Mouse (Mus musculus) neural tube, embryonic 15.5 days (tissue): ENCODE measurements at regions not wholly inside any gene's neighbourhood (a gene's known extent, or its start where the extent isn't known, plus 50 kb on each side); places are given as distances from the start of the nearest gene placed in this dataset.

Source experiments
- ATAC-seq: fragments of 200-750 bp; cut with Nextera tagmentation; 2 replicates; pipeline ENCODE4 v1.8.0; 2017; ENCODE audit warnings: mild to moderate bottlenecking, moderate TSS enrichment, moderate library complexity; ENCODE audit not compliant: low FRiP score
- H3K27ac ChIP-seq: fragments of 300-500 bp; sonication (generic); replicated peaks from 2 replicates; pipeline ENCODE4 v1.5.1; 2015; ENCODE audit warnings: mild to moderate bottlenecking, inconsistent platforms
- H3K27me3 ChIP-seq: fragments of 300-500 bp; sonication (generic); replicated peaks from 2 replicates; pipeline ENCODE4 v1.6.1; 2015; ENCODE audit warnings: inconsistent platforms
- H3K36me3 ChIP-seq: fragments of 300-500 bp; sonication (generic); 2 replicates; pipeline ENCODE4 v1.6.1; 2015; ENCODE audit warnings: inconsistent platforms
- H3K4me1 ChIP-seq: fragments of 300-500 bp; sonication (generic); 2 replicates; pipeline ENCODE4 v1.6.1; 2015; ENCODE audit warnings: inconsistent platforms
- H3K4me2 ChIP-seq: fragments of 300-500 bp; sonication (generic); 2 replicates; pipeline ENCODE4 v1.6.1; 2015; ENCODE audit warnings: inconsistent platforms, mild to moderate bottlenecking, moderate library complexity
- H3K4me3 ChIP-seq: fragments of 300-500 bp; sonication (generic); replicated peaks from 2 replicates; pipeline ENCODE4 v1.5.1; 2015; ENCODE audit warnings: mild to moderate bottlenecking, inconsistent platforms
- H3K9ac ChIP-seq: fragments of 300-500 bp; sonication (generic); replicated peaks from 2 replicates; pipeline ENCODE4 v1.6.1; 2015; ENCODE audit warnings: mild to moderate bottlenecking, inconsistent platforms
- H3K9me3 ChIP-seq: fragments of 300-500 bp; sonication (generic); replicated peaks from 2 replicates; pipeline ENCODE4 v1.6.1; 2016; ENCODE audit warnings: inconsistent platforms
- WGBS: fragments of 180-500 bp; shearing (Covaris S2); methylation state at CpG from one replicate; pipeline ENCODE4 v1.1.7; 2015; ENCODE audit warnings: mixed read lengths; 5-methylcytosine and 5-hydroxymethylcytosine counted together

DNA sequence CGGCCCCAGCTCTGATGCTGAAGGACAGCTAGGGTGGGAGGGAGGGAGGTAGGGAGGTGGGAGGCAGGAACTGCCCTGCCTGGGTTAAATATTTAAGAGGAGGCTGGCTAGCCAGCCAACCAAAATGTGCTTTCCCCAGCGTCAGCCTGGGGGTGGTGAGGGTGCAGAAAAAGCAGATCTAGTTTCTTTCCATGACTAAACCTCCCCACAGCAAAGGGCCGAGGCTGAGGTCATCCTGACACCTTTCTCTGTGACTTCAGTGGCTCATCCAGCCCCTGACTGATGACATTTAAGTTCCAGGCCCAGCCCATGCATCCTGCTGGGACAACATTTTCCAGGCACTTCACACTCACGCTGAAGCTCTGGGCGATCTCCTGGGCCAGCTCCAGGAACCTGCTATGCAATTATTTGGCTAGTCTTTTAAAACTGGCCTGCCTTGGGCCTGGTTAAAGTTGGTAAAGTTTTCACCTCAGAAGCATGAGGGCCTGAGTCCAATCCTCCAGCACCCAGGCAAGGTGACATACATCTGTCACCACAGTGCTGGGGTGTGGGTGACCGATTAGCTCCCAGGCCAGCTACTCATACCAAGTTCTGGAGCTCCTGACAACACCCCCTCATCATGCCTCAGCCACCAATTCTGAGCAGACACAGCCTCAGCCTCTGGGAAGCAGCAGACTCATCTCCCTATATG lies 243.8 kb upstream of the Sulf2 start:
- Histone ChIP-seq H3K9ac (no peak overlapping the region), H3K36me3 (no peaks in the 10 kb centered on the region), H3K4me2 (no peak overlapping the region), H3K9me3 (no peaks in the 10 kb centered on the region), H3K4me3 (no peak overlapping the region), H3K27me3 (peaks cover 6% of the 10 kb centered on the region; the same call in 1 of the 2 replicates), H3K27ac (no peak overlapping the region), H3K4me1 (peaks cover 34% of the 10 kb centered on the region)
- no peak for ATAC-seq
- 31% methylated on average over 6 of the region's 6 CpGs for WGBS

DNA sequence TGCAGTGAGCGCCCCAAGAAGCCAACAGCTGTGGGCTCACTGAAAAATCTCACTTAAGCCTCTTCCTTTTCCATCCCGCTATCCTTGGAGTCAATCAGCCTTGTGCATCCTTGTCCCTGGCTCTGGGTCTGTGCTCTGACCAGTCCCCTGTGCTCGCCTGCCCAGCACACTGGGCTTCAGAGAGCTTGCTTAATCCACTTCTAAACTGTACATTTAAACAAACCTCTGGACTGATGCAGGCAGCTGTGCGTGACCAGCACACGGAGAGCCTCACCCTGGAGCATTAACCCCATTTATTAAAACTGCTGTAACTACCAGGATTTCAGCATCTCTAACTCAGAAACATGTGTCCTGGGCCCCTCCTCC lies 243.3 kb upstream of the Sulf2 start:
- peaks cover 36% of the 10 kb centered on the region for H3K4me1 ChIP-seq
- no peaks in the 10 kb centered on the region for H3K9me3 ChIP-seq
- 76% methylated on average over 5 of the region's 5 CpGs for WGBS
- peaks cover 6% of the 10 kb centered on the region; the same call in 1 of the 2 replicates for H3K27me3 ChIP-seq
- no peaks in the 10 kb centered on the region for H3K36me3 ChIP-seq
- no peak overlapping the region for H3K27ac ChIP-seq
- H3K4me2 ChIP-seq = no peak overlapping the region
- ATAC-seq = no peak
- no peak overlapping the region for H3K4me3 ChIP-seq
- H3K9ac ChIP-seq = no peak overlapping the region

- peaks cover 31% of the 10 kb centered on the region for H3K4me1 ChIP-seq
- no peaks in the 10 kb centered on the region for H3K9me3 ChIP-seq
- H3K27me3 ChIP-seq = peaks cover 6% of the 10 kb centered on the region; the same call in 1 of the 2 replicates
- no peak overlapping the region for H3K4me3 ChIP-seq
- H3K9ac ChIP-seq = no peak overlapping the region
- no peak for ATAC-seq
- WGBS = 76% methylated on average over 10 of the region's 10 CpGs
- H3K27ac ChIP-seq = no peak overlapping the region
- H3K36me3 ChIP-seq = no peaks in the 10 kb centered on the region
- H3K4me2 ChIP-seq = no peak overlapping the region
Measured at GRCm38 (mm10) chr2:166398156-166398555, 242.7 kb upstream of the Sulf2 start.

- Histone ChIP-seq H3K4me1 (peaks cover 30% of the 10 kb centered on the region), H3K9me3 (no peaks in the 10 kb centered on the region), H3K27me3 (0 out of 2 replicates have a peak, but pooled peaks cover 6% of the 10 kb centered on the region), H3K9ac (peak overlapping the region; percentile 20; the same call in 1 of the 2 replicates), H3K4me3 (no peak overlapping the region), H3K36me3 (no peaks in the 10 kb centered on the region), H3K27ac (peak overlapping the region; percentile 60; the same call in 1 of the 2 replicates), H3K4me2 (peak overlapping the region; percentile 26; the same call in 1 of the 2 replicates)
- 12% methylated on average over 13 of the region's 13 CpGs for WGBS
- peak; percentile 53 for ATAC-seq
Measured at GRCm38 (mm10) chr2:166394666-166395065, 239.2 kb upstream of the Sulf2 start.

- Histone ChIP-seq H3K4me2 (no peak overlapping the region), H3K4me1 (peaks cover 28% of the 10 kb centered on the region), H3K9ac (no peak overlapping the region), H3K27ac (no peak overlapping the region), H3K36me3 (no peaks in the 10 kb centered on the region), H3K27me3 (no peaks in the 10 kb centered on the region), H3K9me3 (no peaks in the 10 kb centered on the region), H3K4me3 (no peak overlapping the region)
- ATAC-seq = no peak
- 36% methylated on average over 5 of the region's 5 CpGs for WGBS
Measured at GRCm38 (mm10) chr2:166391176-166391575, 235.7 kb upstream of the Sulf2 start.

- Histone ChIP-seq H3K27ac (no peak overlapping the region), H3K36me3 (no peaks in the 10 kb centered on the region), H3K4me2 (no peak overlapping the region), H3K4me3 (no peak overlapping the region), H3K9ac (no peak overlapping the region), H3K27me3 (no peaks in the 10 kb centered on the region), H3K9me3 (no peaks in the 10 kb centered on the region), H3K4me1 (peaks cover 40% of the 10 kb centered on the region)
- ATAC-seq = no peak
- WGBS = 28% methylated on average over 6 of the region's 6 CpGs
Measured at GRCm38 (mm10) chr2:166388050-166388449, 232.6 kb upstream of the Sulf2 start.

GRCm38 (mm10) chr2:166386817-166387216 lies 231.4 kb upstream of the Sulf2 start:
- H3K27ac ChIP-seq = no peak overlapping the region
- peaks cover 40% of the 10 kb centered on the region for H3K4me1 ChIP-seq
- H3K4me3 ChIP-seq = no peak overlapping the region
- no peak overlapping the region for H3K9ac ChIP-seq
- 65% methylated on average over 5 of the region's 5 CpGs for WGBS
- H3K36me3 ChIP-seq = no peaks in the 10 kb centered on the region
- H3K9me3 ChIP-seq = no peaks in the 10 kb centered on the region
- ATAC-seq = no peak
- no peak overlapping the region for H3K4me2 ChIP-seq
- no peaks in the 10 kb centered on the region for H3K27me3 ChIP-seq

GRCm38 (mm10) chr2:166384583-166384982 lies 229.1 kb upstream of the Sulf2 start:
- no peak overlapping the region for H3K4me3 ChIP-seq
- WGBS = 15% methylated on average over 6 of the region's 6 CpGs
- H3K4me1 ChIP-seq = peaks cover 35% of the 10 kb centered on the region
- peak; percentile 71; the same call in 1 of the 2 replicates for ATAC-seq
- H3K36me3 ChIP-seq = no peaks in the 10 kb centered on the region
- peak overlapping the region; percentile 64 for H3K27ac ChIP-seq
- H3K9me3 ChIP-seq = no peaks in the 10 kb centered on the region
- no peak overlapping the region for H3K4me2 ChIP-seq
- peaks cover 5% of the 10 kb centered on the region; the same call in 1 of the 2 replicates for H3K27me3 ChIP-seq
- H3K9ac ChIP-seq = no peak overlapping the region

DNA sequence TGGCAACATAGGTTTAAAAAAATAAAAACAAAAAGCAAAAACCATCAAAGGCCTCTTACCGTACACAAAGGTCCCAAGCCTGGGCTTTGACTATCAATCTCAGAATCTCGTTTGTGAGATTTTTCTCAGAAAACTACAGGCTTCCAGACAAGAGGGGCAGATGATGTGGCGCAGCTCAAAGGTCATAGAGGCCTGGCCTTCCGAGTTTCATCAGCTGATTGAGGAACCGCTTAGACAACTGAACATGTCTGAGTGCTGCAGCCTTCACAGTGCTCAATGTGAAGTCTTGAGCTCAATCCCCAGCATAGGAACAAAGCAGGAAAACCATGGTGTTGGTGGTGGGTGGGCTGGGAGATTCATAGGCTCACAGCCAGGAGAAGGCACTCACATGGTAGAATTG lies 227.9 kb upstream of the Sulf2 start:
- no peak overlapping the region for H3K4me2 ChIP-seq

DNA sequence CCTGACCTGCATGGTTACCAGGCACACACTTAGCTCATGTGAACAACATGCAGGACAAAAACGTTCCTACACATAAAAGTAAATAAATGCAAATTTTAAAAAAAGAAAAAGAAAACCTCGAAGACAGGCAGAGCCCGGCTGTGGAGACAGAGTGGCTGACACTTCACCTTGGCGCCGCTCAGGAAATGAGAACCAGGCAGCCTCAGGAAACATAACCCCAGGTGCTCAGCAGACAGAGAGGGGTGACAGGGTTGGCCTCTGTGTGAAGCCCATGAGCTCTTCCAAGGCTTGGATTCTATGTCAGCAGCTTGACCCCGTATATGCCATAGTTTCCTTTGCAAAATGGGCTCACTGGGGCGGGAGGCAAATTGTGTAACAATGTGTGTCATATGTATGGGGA lies 226.7 kb upstream of the Sulf2 start:
- no peak for ATAC-seq
- Histone ChIP-seq H3K4me3 (no peak overlapping the region), H3K9ac (no peak overlapping the region), H3K36me3 (no peaks in the 10 kb centered on the region), H3K4me2 (no peak overlapping the region), H3K27me3 (peaks cover 5% of the 10 kb centered on the region; the same call in 1 of the 2 replicates), H3K27ac (no peak overlapping the region), H3K9me3 (no peaks in the 10 kb centered on the region), H3K4me1 (peaks cover 42% of the 10 kb centered on the region)
- WGBS = 82% methylated on average over 7 of the region's 7 CpGs

More for the DNA sequence above, 227.9 kb upstream of the Sulf2 start:
- H3K4me1 ChIP-seq = peaks cover 36% of the 10 kb centered on the region
- WGBS = 87% methylated on average over 5 of the region's 5 CpGs
- no peaks in the 10 kb centered on the region for H3K9me3 ChIP-seq
- H3K27me3 ChIP-seq = peaks cover 5% of the 10 kb centered on the region; the same call in 1 of the 2 replicates
- H3K4me3 ChIP-seq = no peak overlapping the region
- no peak overlapping the region for H3K9ac ChIP-seq
- H3K36me3 ChIP-seq = no peaks in the 10 kb centered on the region
- H3K27ac ChIP-seq = peak overlapping the region; percentile 64; the same call in 1 of the 2 replicates
- ATAC-seq = no peak

GRCm38 (mm10) chr2:166380854-166381253 lies 225.4 kb upstream of the Sulf2 start:
- Histone ChIP-seq H3K27me3 (peaks cover 5% of the 10 kb centered on the region; the same call in 1 of the 2 replicates), H3K9ac (no peak overlapping the region), H3K4me3 (no peak overlapping the region), H3K4me1 (peaks cover 45% of the 10 kb centered on the region), H3K36me3 (no peaks in the 10 kb centered on the region), H3K4me2 (no peak overlapping the region), H3K27ac (no peak overlapping the region), H3K9me3 (no peaks in the 10 kb centered on the region)
- WGBS = 85% methylated on average over 9 of the region's 9 CpGs
- no peak for ATAC-seq

DNA sequence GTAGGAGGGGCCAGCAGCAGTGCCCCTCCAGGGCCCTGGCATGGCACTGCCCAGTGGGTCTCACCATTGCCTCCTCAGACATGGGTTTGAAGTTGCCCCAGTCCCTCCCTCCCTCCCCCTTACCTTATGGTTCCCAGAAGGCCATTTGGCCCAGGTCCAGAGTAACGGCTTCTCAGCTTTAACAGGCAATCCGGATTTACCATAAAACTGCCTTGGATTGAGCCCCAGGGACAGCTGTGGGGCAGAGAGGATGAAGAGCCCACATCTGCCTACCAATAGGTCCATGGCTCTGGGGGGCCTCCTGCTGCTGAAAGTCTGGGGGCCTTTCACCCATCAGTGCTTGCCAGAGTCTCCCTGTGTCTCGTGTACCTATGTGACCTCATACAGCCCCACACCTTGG lies 222.9 kb upstream of the Sulf2 start:
- Histone ChIP-seq H3K4me3 (no peak overlapping the region), H3K4me2 (no peak overlapping the region), H3K9me3 (no peaks in the 10 kb centered on the region), H3K9ac (no peak overlapping the region), H3K27ac (no peak overlapping the region), H3K36me3 (no peaks in the 10 kb centered on the region), H3K4me1 (peaks cover 22% of the 10 kb centered on the region), H3K27me3 (peaks cover 5% of the 10 kb centered on the region; the same call in 1 of the 2 replicates)
- 15% methylated on average over 3 of the region's 3 CpGs for WGBS
- ATAC-seq = no peak
